Mouse (Mus musculus): ENCODE measurements at regions not wholly inside any gene's neighbourhood (a gene's known extent, or its start where the extent isn't known, plus 50 kb on each side); places are given as distances from the start of the nearest gene placed in this dataset.

DNA sequence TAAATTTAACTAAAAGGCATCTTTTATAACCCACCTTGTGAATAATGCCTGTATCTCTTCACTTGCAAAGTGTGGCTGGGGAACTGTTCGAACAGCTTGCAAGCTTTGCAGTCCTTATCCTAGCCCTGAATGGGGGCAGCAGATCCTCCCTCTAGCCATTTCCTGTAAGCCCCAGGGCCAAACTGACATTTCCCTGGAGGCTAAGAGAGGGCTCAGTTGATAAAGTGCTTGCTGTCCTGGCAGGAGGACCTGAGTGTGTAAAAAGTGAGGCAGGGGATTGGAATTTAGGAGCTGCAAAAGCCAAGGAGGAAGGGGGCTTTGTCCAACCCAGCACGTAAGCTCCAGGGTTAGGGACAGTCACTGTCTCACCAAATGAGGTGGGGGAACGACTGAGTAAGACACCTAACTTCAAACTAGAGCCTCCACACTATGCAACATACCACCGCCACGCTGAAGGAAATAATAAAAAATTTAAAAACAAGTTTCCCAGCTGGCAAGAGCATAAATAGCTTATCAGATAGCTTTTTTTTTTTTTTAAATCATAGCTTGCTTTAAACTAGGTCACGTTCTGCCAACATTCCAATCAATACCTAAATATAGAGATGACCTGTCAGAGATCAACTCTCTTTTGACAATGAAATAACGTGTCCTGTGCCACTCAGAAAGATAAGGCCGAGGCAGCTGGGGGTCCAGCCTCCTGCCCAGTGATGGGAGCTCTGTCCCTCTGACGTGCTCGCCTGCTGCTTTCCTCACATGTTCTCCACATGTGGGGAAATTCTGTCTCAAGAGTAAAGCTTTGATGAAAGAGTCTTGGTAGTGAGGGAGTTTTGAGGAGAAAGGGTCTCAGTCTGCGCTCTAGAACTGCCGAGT lies 146.0 kb downstream of the Zfp36l1 start:
- no peak for DNase-seq (ENCODE audit: low spot score)

DNA sequence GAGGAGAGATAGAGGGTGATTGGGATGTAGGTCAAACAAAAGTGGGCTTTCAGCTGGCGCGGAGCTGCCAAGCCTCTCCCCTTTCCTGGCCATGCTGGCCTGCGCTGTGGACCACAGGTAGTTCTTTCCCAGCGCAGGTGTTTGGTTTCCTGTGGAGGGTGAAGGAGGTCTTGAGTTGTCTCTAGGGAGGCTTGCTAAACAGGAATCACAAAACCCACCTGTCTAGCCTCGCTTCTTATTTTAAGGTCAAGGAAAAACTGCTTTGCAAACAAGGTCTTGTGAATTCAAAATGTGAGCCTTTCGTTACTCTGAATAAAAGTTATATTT lies 146.6 kb downstream of the Zfp36l1 start:
- DNase-seq (ENCODE audit: low spot score): no peak

DNA sequence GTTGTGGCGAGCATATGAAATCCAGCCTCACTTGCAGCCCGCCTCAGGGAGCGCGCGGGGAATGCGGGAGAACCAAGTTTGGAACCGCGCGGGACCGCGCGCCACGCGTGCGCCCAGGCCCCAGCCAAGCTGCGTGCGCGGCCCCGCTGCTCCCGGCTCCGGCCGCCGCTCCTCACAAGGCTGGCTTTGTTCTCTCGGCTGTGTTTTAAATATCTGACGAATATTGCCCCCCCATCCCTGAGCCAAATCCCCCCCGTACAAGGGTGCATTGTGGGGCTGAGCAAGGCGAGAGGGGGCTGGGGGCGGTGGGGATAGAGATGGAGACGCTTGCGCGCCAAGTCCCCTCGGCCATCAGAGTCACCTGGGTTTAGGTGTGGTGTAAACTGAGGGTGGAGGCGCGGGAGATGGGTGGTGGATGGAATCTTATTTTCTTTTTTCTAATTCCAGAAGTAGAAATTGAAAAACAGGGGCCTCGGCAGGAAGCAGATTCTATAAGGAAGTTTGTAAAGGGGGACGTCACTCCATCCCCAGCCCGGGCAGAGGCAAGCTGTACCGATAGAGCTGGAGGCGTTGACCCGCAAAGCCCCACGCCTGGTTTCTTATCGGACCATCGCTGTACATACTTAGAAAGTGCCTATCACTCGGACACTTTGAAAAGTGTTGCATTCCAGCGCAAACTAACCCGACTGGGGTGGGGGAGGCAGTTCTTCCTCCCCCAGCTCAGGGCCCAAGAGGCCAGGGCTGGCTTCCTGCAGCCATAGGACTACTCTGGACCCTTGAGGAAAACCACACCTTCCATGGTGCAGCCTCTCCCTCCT lies 147.1 kb downstream of the Zfp36l1 start:
- no peak for DNase-seq (ENCODE audit: low spot score)

DNA sequence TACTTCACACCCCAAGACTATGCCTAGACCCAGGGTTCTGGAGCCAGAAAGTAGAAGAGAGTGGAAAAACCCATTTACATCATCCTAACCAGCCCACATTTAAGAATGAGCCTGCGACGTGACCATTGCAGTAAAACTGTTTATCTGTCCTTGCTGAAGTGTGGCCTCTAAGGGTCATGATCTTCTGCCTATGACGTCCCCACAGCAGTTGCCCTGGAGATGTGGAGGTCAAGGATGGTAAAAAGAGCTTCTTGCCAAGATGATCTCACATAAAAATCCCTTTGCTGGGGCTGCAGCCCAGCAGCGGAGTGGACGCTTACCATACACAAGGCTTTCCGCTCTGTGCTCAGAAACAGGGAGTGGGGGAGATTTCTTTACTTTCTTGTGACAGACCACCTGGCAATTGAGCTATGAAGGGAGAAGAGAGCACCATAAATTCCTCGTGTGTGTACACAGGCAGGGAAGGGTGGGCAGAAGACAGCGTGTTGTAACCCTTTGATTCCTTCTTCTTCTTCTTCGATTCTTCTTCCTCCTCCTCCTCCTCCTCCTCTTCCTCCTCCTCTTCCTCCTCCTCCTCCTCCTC lies 149.3 kb downstream of the Zfp36l1 start:
- DNase-seq (ENCODE audit: low spot score): no peak

DNA sequence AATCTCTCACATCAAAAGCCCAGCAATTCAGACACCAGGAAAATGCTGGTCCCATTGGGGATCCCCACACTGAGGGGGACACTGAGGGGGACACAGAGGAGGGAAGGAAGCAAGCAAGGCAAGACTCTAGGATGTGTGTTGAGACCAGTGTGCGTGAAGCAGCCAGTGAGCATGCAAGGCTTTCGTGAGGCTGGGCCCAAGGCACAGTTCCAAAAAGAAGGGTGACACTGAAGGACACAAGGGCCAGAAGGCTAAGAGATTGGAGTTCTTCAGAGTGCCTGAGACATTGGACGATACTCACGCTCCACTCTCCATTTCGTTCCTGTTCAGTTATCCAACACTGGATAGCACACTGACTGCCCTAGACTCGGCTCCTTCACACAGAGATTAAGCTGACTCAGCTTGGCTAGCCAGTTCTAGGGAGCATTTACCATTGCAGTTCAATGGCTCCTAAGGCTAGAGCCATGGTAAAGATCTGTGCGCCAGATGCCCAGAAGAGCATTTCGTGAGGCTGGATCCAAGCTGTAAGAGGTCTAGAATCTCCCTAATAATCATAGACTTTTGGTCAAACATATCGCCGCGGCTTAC lies 150.1 kb downstream of the Zfp36l1 start:
- no peak for DNase-seq (ENCODE audit: low spot score)

DNA sequence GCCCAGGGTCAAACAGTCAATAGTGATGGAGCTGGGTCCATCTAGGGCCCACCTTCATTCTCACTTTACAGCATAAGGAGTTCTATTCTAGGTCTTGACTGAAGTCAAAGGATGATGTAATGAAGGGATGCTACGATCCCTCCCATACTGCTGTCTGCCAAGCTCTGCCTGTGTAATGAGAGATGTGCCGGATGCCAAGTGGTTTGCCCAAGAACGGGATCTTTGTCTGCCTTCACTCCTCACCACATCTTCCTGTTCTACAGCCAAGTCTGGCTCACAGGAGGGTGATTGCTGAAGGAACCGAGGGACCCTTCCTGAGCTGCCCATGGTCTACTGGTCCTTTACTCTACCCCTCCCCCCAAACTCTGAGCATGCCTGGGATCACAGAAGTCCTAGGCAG lies 150.9 kb downstream of the Zfp36l1 start:
- DNase-seq (ENCODE audit: low spot score): no peak

DNA sequence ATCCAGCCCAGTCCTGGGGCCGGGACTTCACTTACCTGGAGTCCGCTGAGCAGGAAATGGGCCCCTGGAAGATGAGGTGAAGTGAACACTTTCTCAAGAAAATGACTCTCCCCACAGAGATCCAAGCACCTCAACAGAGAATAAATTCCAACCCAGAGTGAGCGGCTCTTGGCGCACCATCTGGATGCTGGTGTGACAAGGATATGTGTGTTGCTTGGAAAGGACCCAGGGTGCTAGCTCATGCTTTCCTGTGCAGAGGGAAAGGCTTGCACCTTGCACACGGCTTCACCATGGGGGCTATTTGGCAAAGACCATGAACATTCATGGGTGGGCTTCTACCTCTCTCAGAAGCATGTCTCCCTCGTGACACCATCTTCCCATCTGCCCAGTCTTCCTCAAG lies 151.7 kb downstream of the Zfp36l1 start:
- no peak for DNase-seq (ENCODE audit: low spot score)

DNA sequence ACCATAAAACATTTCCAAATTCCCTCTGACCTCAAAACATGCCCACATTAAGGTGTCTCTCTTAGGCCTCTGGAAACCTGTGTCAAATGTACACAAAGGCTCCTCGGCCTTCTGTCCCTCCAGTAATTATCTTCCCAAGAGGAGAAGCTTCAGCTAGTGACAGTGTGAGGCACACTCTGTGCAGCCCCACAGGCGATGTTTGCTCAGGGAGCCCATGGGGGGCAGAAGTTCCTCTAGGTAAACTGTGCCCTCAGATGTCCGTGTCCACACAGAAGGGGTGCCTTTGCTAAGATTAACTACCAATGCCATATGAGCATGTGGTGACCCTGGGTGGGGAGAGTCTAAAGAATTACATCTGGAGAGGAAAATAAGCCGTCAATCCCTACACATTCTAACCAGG lies 152.4 kb downstream of the Zfp36l1 start:
- no peak for DNase-seq (ENCODE audit: low spot score)

DNA sequence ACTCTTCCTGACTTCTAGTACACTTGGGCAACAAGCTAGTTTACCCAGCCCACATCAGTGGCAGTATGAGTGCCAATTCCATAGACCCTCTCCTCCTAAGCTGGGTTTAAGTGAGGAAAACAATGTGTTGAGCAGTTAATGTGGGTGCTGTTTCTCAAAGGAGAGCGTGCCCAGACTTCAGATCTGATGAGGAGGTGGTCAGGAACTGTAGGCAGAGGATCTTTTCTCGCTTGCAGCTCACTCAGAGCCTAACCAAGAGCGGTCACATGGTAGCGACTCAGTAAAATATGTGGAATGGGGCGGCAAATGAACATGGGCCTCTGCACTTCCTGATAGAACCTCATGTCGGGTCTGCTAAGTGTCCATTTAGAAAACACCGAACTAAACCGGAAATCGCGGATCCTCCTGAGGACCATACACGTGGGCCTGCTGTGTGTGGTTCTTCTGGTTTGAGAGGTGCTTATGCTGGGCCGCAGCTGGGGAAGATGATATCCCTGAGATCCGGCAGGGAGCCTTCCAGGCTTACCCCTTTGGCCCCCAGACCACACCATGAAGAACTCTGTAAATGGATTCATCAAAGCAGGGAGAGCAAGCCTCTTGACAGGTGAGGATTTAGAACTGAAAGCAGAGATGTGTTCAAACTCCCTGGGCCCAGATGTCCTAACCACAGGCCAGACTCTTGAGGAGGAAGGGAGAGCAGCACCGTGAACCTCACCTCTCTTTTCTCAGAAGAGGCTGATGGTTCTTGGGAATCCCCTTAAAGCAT lies 153.1 kb downstream of the Zfp36l1 start:
- no peak for DNase-seq (ENCODE audit: low spot score)

DNA sequence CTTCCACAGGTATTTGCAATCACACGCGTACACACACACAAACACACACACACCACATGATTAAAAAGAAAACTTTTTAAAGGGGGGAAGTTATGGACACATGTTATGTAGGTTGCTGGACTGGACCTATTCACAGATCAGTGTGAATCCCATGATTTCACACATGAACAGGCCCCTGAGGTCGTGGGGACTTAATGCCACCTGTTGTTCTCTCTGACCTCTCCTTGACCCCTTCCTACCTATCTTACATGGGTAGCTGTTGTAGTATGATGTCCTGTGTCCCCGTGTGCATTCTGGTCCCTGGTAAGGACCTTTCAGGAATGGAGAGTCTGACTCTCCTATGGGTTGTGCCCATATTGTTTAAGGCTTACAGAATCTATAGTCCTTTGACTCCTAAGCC lies 155.6 kb downstream of the Zfp36l1 start:
- no peak for DNase-seq (ENCODE audit: low spot score)

DNA sequence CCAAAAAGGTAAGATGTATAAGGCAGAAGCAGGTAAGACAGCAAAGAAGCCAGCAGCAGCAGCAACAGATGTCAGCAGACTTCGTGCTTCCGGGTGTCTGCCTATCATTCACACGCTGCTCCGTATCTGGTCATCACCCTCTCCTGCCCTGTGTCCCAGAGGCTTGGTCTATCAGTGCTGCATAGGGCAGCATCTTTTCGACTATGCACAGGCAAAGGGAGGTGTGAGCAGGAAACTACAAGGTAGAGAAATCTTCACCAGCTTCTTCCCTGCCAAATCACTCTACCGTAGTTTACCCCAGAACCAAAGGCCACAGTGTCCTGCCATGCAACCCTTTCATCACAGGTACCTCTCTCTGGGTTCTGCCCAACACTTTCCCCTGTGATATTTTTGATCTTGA lies 156.5 kb downstream of the Zfp36l1 start:
- DNase-seq (ENCODE audit: low spot score): no peak

DNA sequence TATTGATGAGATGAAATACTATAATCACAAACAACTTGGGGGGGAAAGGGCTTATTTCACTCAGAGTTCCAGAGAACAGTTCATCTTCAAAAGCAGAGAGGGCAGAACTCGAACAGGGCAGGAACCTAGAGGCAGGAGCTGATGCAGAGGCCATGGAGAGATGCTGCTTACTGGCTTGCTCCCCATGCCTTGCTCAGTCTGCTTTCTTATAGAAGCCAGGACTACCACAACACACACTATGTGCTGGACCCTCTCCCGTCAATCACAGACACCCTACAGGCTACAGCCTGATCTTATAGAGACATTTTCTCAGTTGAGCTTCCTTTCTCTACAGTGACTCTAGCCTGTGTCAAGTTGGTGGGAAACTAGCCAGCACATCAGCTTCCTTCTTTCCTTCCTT lies 157.3 kb downstream of the Zfp36l1 start:
- DNase-seq (ENCODE audit: low spot score): no peak

DNA sequence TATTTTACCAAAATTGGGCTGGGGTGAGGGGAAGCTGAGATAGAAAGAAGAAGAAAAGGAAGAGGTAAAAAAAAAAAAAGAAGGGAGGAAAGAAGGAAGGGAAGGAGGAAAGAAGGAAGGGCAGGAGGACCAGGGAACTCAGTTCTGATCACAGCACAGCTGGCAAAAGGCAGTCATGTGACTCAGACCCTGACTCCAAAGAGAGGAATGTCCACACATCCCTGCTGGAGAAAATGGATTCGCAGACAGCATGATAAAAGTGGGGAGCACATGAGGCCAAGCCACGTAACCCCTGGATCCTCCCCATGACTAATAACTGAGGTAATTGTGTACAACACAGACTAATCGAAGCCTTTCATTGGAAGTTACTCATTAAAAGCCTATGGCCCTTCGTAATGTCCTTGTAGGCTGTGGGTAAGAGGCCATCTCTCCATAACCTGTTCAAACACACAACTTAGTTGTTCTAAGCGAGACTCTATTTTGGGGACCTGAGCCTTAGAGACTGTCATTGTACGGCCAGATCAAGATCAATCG lies 162.2 kb downstream of the Zfp36l1 start:
- no peak for DNase-seq (ENCODE audit: low spot score)

DNA sequence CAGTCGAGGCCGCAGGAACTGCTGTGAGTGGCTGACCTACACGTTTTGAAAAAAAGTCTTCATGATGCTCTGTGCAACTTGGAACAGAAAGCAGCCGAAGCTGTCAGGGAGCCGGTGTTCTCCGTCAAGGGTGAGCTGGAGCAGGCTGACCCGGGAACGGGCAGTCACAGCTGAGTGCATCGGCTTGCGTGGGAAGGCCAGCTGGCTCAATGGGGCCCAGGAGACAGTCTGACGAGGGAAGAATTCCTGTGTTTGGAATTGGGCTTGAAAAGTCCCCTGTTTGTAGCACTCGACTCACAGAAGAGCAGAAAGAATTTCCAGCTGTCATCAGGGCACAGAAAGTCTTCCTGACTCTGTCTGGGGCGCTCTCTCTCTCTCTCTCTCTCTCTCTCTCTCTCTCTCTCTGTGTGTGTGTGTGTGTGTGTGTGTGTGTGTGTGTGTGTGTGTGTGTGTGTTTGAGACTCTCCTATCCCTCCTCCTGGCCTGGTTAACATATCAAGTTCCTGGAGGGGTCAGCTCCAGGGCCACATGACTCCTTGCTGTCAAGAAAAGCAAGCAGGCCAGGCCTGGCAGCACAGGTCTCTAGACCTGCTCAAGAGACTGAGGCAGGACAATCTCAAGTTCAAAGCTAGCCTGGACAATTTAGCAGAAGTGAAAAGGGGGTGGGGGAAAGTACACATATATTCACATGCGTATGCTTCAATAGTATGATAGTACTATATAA lies 163.6 kb downstream of the Zfp36l1 start:
- no peak for DNase-seq (ENCODE audit: low spot score)

DNA sequence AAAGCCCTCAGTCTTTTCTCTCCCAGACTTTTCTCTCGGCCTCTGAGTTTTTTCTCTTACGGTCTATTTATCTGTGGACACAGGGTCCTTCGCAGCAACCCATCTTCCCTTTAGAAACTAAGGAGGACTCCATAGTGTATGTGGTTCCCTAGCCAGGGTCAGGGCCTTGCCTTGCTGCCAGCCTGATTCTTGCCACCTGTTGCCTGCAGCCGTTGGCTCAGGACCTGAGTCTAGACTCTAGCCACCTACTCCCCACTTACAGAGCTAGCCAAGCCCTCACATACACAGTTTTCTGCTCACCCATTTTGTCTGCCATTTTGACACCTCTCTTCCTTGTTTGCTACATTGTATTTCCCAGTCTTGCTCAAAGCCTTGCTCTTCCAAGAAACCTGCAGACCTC lies 165.2 kb downstream of the Zfp36l1 start:
- no peak for DNase-seq (ENCODE audit: low spot score)

DNA sequence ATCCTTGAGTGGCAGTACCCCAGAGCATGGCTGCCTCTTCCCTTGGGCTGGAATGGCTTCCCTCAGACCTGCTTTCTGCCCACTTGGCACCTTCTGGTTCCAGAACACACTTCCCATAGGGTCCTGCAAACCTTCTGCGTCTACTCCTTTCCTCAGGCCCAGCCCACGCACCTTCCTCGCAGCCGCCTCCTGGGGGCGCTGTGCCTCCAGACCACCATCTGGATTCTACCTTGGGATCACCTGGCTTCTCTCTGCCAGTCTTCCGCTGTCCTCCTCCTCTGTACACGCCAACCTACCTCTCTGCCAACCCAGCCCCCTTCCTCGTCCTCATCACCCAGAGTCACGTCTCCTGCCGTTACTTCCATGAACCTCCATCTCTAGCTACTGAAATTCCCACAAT lies 166.0 kb downstream of the Zfp36l1 start:
- no peak for DNase-seq (ENCODE audit: low spot score)

DNA sequence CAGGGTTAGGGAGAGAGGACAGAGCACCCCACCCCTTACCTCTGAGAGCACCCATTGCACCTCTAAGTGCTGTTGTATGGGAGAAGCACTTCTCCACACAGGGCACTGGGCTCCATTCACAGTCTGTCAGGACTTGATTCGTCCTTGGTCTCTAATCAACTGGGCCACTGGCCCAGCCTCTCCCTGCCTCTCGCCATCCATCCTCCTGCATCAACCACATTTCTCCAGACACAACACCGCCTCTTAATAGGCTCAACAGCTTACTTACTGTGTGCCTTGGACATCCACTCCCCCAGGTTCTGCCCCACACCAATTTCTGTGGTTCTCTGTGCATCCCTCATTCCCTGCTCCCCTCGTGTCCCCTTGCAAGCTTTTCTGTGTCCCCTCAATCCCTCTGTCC lies 166.9 kb downstream of the Zfp36l1 start:
- DNase-seq (ENCODE audit: low spot score): no peak

DNA sequence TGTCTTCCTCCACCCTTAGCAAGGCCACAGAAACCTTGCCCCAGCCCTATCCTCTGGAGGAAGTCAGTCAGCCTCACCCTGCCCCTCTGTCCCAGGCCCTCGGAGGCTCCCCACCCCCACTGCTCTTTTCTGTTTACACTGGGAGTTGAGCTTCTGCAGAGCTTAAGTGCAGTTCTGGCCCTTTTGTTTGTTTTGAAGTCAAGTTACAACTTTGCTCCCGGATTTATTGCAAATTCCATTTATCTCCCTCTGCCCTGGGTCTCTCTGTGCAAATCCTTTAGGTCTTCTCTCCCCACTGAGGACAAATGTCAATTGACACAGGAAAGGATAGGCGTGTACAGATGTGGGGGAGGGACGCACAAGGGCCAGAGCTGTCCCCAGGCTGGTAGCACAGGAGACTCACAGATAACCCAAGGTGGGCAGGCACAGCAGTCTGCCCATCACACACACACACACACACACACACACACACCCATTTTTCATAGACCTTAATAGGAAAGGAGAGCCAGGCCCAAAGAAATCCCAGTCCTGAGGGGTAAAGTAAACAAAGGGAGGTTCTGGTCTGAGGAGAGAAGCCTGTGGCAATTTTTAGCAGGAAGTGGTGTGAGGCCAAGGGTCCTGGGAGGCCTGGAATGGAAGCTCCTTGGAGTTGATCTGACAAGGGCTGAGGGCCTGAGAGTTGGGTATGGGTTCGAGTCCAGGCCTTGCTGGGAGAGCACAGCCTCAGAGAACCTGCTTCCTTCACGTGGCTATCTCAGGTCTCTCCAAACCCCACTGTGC lies 167.9 kb downstream of the Zfp36l1 start:
- no peak for DNase-seq (ENCODE audit: low spot score)

DNA sequence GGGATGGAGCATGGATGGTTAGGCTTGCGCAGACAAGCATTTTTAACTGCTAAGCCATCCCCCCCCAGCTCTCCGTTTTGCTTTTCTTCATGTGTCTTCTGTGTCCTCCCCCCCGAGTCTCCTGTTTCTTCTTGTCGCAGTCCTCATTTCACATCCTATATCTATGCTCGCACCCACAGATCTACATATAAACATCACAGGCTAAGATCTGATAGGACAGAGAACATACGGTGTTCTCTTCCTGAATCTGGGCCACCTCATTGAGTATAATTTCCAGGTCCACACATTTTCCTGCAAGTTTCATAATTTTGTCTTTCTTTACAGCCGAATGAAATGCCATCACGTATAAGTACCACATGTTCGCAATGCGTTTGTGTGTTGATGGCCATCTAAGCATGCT lies 168.7 kb downstream of the Zfp36l1 start:
- no peak for DNase-seq (ENCODE audit: low spot score)

DNA sequence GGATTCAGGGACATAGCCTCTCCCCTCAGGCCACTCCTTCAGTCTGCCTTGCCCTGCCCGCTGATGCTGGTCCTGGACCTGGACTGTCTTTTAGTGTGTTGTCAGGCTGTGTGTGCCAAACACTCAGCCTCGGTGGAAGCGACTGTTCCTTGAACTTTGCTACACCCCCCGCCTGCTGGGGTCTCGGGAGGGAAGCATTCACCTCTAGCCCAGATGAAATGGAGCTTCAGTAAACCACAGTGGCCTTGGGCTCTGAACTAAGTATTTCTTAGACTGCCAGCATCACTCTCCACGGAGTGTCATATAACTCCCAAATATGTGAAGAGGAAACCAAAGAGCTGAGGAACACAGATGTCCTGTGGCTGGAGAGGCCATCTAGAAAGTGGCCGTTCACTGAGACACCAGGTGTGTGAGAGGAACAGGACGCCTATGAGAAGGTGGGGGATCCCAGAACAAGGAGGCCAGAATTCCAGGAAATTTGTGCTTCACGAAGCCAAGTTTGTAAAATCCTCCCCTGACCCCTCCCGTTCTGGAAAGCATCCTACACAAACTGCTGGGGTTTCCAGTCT lies 170.2 kb downstream of the Zfp36l1 start:
- DNase-seq (ENCODE audit: low spot score): no peak

Measured in layer of hippocampus, adult 9-10 months (tissue).